21 mouse cellular contexts compared by ENCODE assay signal in the genomic region with DNA sequence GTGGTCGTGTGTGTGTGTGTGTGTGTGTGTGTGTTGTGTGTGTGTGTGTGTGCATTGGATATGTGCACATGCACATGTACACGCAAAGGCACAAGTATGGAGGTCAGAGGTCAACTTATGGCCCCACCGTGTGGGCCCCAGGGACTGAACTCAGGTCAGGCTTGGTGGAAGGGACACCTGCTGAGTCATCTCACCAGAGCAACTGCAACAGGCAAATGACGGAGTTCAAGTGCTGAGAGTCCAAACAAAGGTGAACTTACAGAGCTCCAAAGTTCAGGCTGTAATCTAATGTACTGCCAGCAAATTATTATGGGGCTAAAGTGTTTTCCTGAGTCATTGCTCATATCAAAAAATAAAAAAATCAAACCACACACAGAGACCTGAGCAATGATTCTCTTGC. TPM values are rescaled to one million over a fixed set of nuclear protein-coding genes. Genes with fewer than 3 reads are reported as not detected.
DNase-seq lines count a peak whose midpoint lies in the region; ATAC-seq and TF ChIP-seq lines count a peak whose summit lies in the region.
"Had no signal": no experiment of that assay in that cellular context is flagged by ENCODE, and none has a peak within 500 bp of the region (broad histone marks: within the 10 kb centered on the region; RNA-seq: fewer than 3 reads in every experiment).

No protein-coding gene starts in this region.

- H3K4me1 ChIP-seq in kidney, embryonic 15.5 days: no peaks in the 10 kb centered on the region
- H3K4me1 ChIP-seq in kidney, embryonic 16.5 days (ENCODE audit: insufficient read depth, low read length): no peaks in the 10 kb centered on the region
- no peaks in the 10 kb centered on the region for H3K4me1 ChIP-seq in intestine, embryonic 15.5 days (replicated peaks)
- peaks cover 16% of the 10 kb centered on the region; the same call in 1 of the 2 replicates for H3K4me1 ChIP-seq in small intestine, adult 2 months (ENCODE audit: control insufficient read depth, insufficient read depth, insufficient read length, low read length)
- H3K4me1 ChIP-seq in hindbrain, embryonic 13.5 days (replicated peaks): 0 out of 2 replicates have a peak, but pooled peaks cover 2% of the 10 kb centered on the region
- H3K4me1 ChIP-seq: forebrain, embryonic 15.5 days had no signal

- intact Hi-C loops in left cerebral cortex, postnatal 25 days (cut with DNase I): no loop called here

- H3K9me3 ChIP-seq in kidney, embryonic 15.5 days (replicated peaks): no peaks in the 10 kb centered on the region
- H3K9me3 ChIP-seq in kidney, embryonic 16.5 days (ENCODE audit: low read length): no peaks in the 10 kb centered on the region
- H3K9me3 ChIP-seq in intestine, embryonic 15.5 days: no peaks in the 10 kb centered on the region
- no peaks in the 10 kb centered on the region for H3K9me3 ChIP-seq in hindbrain, embryonic 13.5 days
- H3K9me3 ChIP-seq: embryonic facial prominence, embryonic 12.5 days; forebrain, embryonic 15.5 days; G1E; heart, embryonic 13.5 days had no signal

- no peak overlapping the region for H3K4me3 ChIP-seq in kidney, embryonic 15.5 days (replicated peaks)
- no peak overlapping the region for H3K4me3 ChIP-seq in kidney, embryonic 16.5 days (ENCODE audit: low read length)
- no peak overlapping the region for H3K4me3 ChIP-seq in intestine, embryonic 15.5 days (replicated peaks)
- no peak overlapping the region for H3K4me3 ChIP-seq in small intestine, adult 2 months (ENCODE audit: low read depth, low read length)
- H3K4me3 ChIP-seq in hindbrain, embryonic 13.5 days: no peak overlapping the region
- H3K4me3 ChIP-seq: embryonic facial prominence, embryonic 12.5 days; forebrain, embryonic 15.5 days; heart, embryonic 13.5 days had no signal

- peaks cover 40% of the 10 kb centered on the region for H3K36me3 ChIP-seq in kidney, embryonic 15.5 days
- peaks cover 18% of the 10 kb centered on the region for H3K36me3 ChIP-seq in kidney, embryonic 16.5 days (ENCODE audit: insufficient read depth, low read length)
- H3K36me3 ChIP-seq in intestine, embryonic 15.5 days: peaks cover 7% of the 10 kb centered on the region; the same call in 1 of the 2 replicates
- H3K36me3 ChIP-seq in small intestine, adult 2 months (ENCODE audit: control insufficient read depth, insufficient read depth, low read length): no peaks in the 10 kb centered on the region; the same call in 1 of the 2 replicates
- H3K36me3 ChIP-seq in hindbrain, embryonic 13.5 days: peaks cover 67% of the 10 kb centered on the region

- peak; percentile 44 for DNase-seq in kidney, adult 11 months
- DNase-seq in kidney, postnatal 14 days: peak; percentile 29
- no peak for DNase-seq in left cerebral cortex, postnatal 25 days (ENCODE audit: low spot score in 2 of 2)
- DNase-seq: adrenal gland, postnatal 10 days; B cell, adult 2 months; cerebellum, adult 11 months; cerebellum, adult 9-10 months; cerebellum, postnatal 25 days; gastrocnemius, postnatal 36 days; heart, adult 11 months; heart, postnatal 36 days had no signal

- no peak for ATAC-seq in kidney, embryonic 15.5 days (replicated peaks; ENCODE audit: low FRiP score)
- no peak for ATAC-seq in kidney, embryonic 16.5 days (ENCODE audit: low FRiP score, low TSS enrichment)
- peak; percentile 78 for ATAC-seq in intestine, embryonic 15.5 days
- ATAC-seq in hindbrain, embryonic 13.5 days (ENCODE audit: low FRiP score): no peak
- ATAC-seq: CD4-positive, CD25-positive, alpha-beta regulatory T cell, adult 4 months; forebrain, embryonic 15.5 days had no signal

- no peak for TF ChIP-seq POLR2A in small intestine, adult 2 months (IDR thresholded peaks at IDR 0.05; ENCODE audit: low read depth, low read length)

- 86% methylated on average over 4 of the region's 4 CpGs for WGBS in kidney, embryonic 15.5 days
- WGBS in kidney, embryonic 16.5 days: 69% methylated on average over 4 of the region's 4 CpGs
- WGBS in intestine, embryonic 15.5 days: 71% methylated on average over 4 of the region's 4 CpGs
- 45% methylated on average over 4 of the region's 4 CpGs for WGBS in small intestine, adult 2 months
- WGBS in hindbrain, embryonic 13.5 days: 80% methylated on average over 4 of the region's 4 CpGs

- H3K27ac ChIP-seq in kidney, embryonic 15.5 days: no peak overlapping the region
- H3K27ac ChIP-seq in kidney, embryonic 16.5 days (ENCODE audit: low read length): no peak overlapping the region
- H3K27ac ChIP-seq in intestine, embryonic 15.5 days: no peak overlapping the region
- peak overlapping the region; percentile 14; the same call in 1 of the 2 replicates for H3K27ac ChIP-seq in small intestine, adult 2 months (ENCODE audit: insufficient read depth, low read depth, low read length)
- H3K27ac ChIP-seq in hindbrain, embryonic 13.5 days: no peak overlapping the region
- H3K27ac ChIP-seq: embryonic facial prominence, embryonic 12.5 days; forebrain, embryonic 15.5 days; heart, embryonic 13.5 days had no signal

- H3K4me2 ChIP-seq in kidney, embryonic 15.5 days: no peak overlapping the region
- H3K4me2 ChIP-seq in kidney, embryonic 16.5 days (replicated peaks; ENCODE audit: low read depth, low read length): no peak overlapping the region
- no peak overlapping the region for H3K4me2 ChIP-seq in intestine, embryonic 15.5 days (replicated peaks)
- no peak overlapping the region for H3K4me2 ChIP-seq in hindbrain, embryonic 13.5 days
- H3K4me2 ChIP-seq: embryonic facial prominence, embryonic 12.5 days; forebrain, embryonic 15.5 days; heart, embryonic 13.5 days had no signal

- no peaks in the 10 kb centered on the region for H3K27me3 ChIP-seq in kidney, embryonic 15.5 days
- H3K27me3 ChIP-seq in kidney, embryonic 16.5 days (ENCODE audit: insufficient read depth, low read length): no peaks in the 10 kb centered on the region
- no peaks in the 10 kb centered on the region for H3K27me3 ChIP-seq in intestine, embryonic 15.5 days (replicated peaks)
- no peaks in the 10 kb centered on the region for H3K27me3 ChIP-seq in small intestine, adult 2 months (ENCODE audit: control insufficient read depth, insufficient read depth, low read length)
- H3K27me3 ChIP-seq in hindbrain, embryonic 13.5 days: no peaks in the 10 kb centered on the region
- H3K27me3 ChIP-seq: embryonic facial prominence, embryonic 12.5 days; forebrain, embryonic 15.5 days; heart, embryonic 13.5 days had no signal

- no peak overlapping the region for H3K9ac ChIP-seq in kidney, embryonic 15.5 days
- no peak overlapping the region for H3K9ac ChIP-seq in kidney, embryonic 16.5 days (replicated peaks; ENCODE audit: low read length)
- no peak overlapping the region for H3K9ac ChIP-seq in intestine, embryonic 15.5 days
- H3K9ac ChIP-seq in hindbrain, embryonic 13.5 days: no peak overlapping the region
- H3K9ac ChIP-seq: embryonic facial prominence, embryonic 12.5 days; forebrain, embryonic 15.5 days; heart, embryonic 13.5 days had no signal

- no peak for TF ChIP-seq CTCF in small intestine, adult 2 months (IDR thresholded peaks at IDR 0.05; ENCODE audit: extremely low read depth, insufficient read length, insufficient replicate concordance, low read depth, low read length)

RNA-seq across cellular contexts. Expression of a gene that starts 9.1 kb away (rescaled TPM):
- polyA plus RNA-seq in kidney, embryonic 15.5 days (2015; fragmentation: Nextera tagmentation; extraction: Ambion mirVana): 14.8 and 15.0 TPM in 2 replicates
- polyA plus RNA-seq in kidney, embryonic 16.5 days (2015; fragmentation: Nextera tagmentation; extraction: Ambion mirVana): 15.2 and 17.3 TPM in 2 replicates
- 11.7 and 11.8 TPM in 2 replicates for polyA plus RNA-seq in intestine, embryonic 15.5 days (2015; fragmentation: Nextera tagmentation; extraction: Ambion mirVana)
- 6.2 and 7.4 TPM in 2 replicates for polyA plus RNA-seq in small intestine, adult 2 months (2012; rRNA removed)
- polyA plus RNA-seq in hindbrain, embryonic 13.5 days (2015; fragmentation: Nextera tagmentation; extraction: Ambion mirVana): 31.1 and 33.2 TPM in 2 replicates
- 10 to 100 TPM; 31.0 to 31.3 TPM for total RNA-seq in left cerebral cortex, postnatal 25 days (2021)

RNA-seq across cellular contexts. Expression of a gene that starts 26.5 kb away (rescaled TPM):
- 47.4 and 49.7 TPM in 2 replicates for polyA plus RNA-seq in kidney, embryonic 15.5 days (2015; fragmentation: Nextera tagmentation; extraction: Ambion mirVana)
- polyA plus RNA-seq in kidney, embryonic 16.5 days (2015; fragmentation: Nextera tagmentation; extraction: Ambion mirVana): 46.0 and 50.1 TPM in 2 replicates
- 34.0 and 35.1 TPM in 2 replicates for polyA plus RNA-seq in intestine, embryonic 15.5 days (2015; fragmentation: Nextera tagmentation; extraction: Ambion mirVana)
- polyA plus RNA-seq in small intestine, adult 2 months (2012; rRNA removed): 16.2 and 39.2 TPM in 2 replicates
- polyA plus RNA-seq in hindbrain, embryonic 13.5 days (2015; fragmentation: Nextera tagmentation; extraction: Ambion mirVana): 53.6 and 56.5 TPM in 2 replicates
- total RNA-seq in left cerebral cortex, postnatal 25 days (2021): 10 to 100 TPM; 53.4 to 57.5 TPM

RNA-seq across cellular contexts. Expression of a gene that starts 55.4 kb away (rescaled TPM):
- polyA plus RNA-seq in kidney, embryonic 15.5 days (2015; fragmentation: Nextera tagmentation; extraction: Ambion mirVana): 65.3 and 69.0 TPM in 2 replicates
- 64.8 and 69.0 TPM in 2 replicates for polyA plus RNA-seq in kidney, embryonic 16.5 days (2015; fragmentation: Nextera tagmentation; extraction: Ambion mirVana)
- 58.8 and 60.8 TPM in 2 replicates for polyA plus RNA-seq in intestine, embryonic 15.5 days (2015; fragmentation: Nextera tagmentation; extraction: Ambion mirVana)
- polyA plus RNA-seq in small intestine, adult 2 months (2012; rRNA removed): 1.3 and 3.1 TPM in 2 replicates
- polyA plus RNA-seq in hindbrain, embryonic 13.5 days (2015; fragmentation: Nextera tagmentation; extraction: Ambion mirVana): 41.7 and 42.5 TPM in 2 replicates
- 10 to 100 TPM; 13.7 to 15.5 TPM for total RNA-seq in left cerebral cortex, postnatal 25 days (2021)

Comparison
In these comparisons a context has a peak if more than half of its experiments do, and no peak if none do; other contexts are left out.
1. DNase-seq: peak in kidney, adult 11 months (single experiment) and kidney, postnatal 14 days (single experiment); none in left cerebral cortex, postnatal 25 days (0 of 2).
2. RNA of a gene that starts 55.4 kb away (polyA plus RNA-seq): 65.3 to 69.0 TPM in kidney, embryonic 15.5 days, 64.8 to 69.0 TPM in kidney, embryonic 16.5 days, 58.8 to 60.8 TPM in intestine, embryonic 15.5 days and 41.7 to 42.5 TPM in hindbrain, embryonic 13.5 days; 1.3 to 3.1 TPM in small intestine, adult 2 months; every median in the first group is over 10 times any median in the second.